Mouse (Mus musculus): ENCODE results near the gene Srrm4.

DNA sequence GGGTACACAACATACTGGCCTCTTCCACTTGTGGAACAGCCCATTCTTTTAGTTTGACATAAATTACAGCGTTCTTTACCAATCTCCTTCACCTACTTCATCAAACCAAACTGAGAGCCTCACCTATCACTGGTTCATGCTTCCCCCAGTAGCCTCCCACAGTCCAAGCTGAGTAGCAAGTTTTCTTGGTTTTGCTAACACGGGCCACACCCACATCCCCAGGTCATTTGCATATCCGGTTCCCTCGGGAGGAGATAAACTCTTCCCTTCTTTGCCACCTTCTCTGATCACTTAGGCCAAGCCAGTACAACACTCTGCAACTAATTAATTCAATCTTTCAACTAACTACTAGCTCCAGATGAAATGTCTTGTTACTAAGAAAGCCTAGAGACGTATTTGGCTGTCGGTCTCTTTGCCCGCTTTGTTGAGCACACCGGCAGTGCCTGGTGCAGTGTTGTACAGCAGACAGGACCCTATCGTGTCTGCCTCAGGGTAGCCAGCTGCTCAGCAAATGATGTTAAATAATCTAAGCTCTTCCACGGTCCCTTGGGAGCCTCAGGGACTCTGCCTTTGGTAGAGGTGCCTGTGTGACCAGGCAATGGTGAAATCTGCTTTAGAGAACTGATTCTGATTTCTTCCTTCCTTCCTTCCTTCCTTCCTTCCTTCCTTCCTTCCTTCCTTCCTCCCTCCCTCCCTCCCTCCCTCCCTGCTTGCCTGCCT, 134.7 kb downstream of the Srrm4 start:
- TF ChIP-seq CTCF (IDR thresholded peaks at IDR 0.05; ENCODE audit: control insufficient read depth, insufficient read depth, insufficient read length) (no peak), USF1 (IDR thresholded peaks at IDR 0.05; ENCODE audit: low read depth) (no peak), MYOD1 (IDR thresholded peaks at IDR 0.05; ENCODE audit: control insufficient read depth, insufficient read length, low read depth) (no peak), CEBPB (IDR thresholded peaks at IDR 0.05; ENCODE audit: low read depth) (no peak), MYOG (IDR thresholded peaks at IDR 0.05; ENCODE audit: control insufficient read depth, extremely low read depth, insufficient read length) (no peak), MAX (IDR thresholded peaks at IDR 0.05) (no peak), FOSL1 (IDR thresholded peaks at IDR 0.05; ENCODE audit: insufficient read depth, low read length, poor library complexity, severe bottlenecking) (no peak)

All from C2C12 (cell line).